Mouse (Mus musculus) gastrocnemius, postnatal 14 days (tissue): ENCODE measurements around the gene Gtse1. TPM values are rescaled to one million over a fixed set of nuclear protein-coding genes. Genes with fewer than 3 reads are reported as not detected.
A peak's percentile ranks its signal among the peaks of the same experiment; 100 is the strongest.
"Not testable (repeated sequence)": the region's sequence is repeated elsewhere in the genome, so short reads cannot be mapped to it uniquely, and the experiment has no call there.

Experiments
- DNase-seq: peaks from one replicate; pipeline ENCODE4 v3.0.0; 2021; ENCODE audit warnings: mixed read lengths
- intact Hi-C: fragments of 180-260 bp; cut with DNase I; formaldehyde crosslinking; loops from one replicate; pipeline ENCODE4 v1.15.1; 2025; ENCODE audit warnings: low total_unique reads
- total RNA-seq, 2 experiments: library from RNA; stranded (reverse); gene quantifications; 2 replicates each; pipeline ENCODE4 v1.2.3; 2021

The Gtse1 gene
- total RNA-seq, 2 experiments from 2014 or later, result 1.0 to 1.4 TPM

GRCm38 (mm10) chr15:85858980-85859489 is 510 bp upstream of the Gtse1 start:
- intact Hi-C loops, result no loop called here
- no peak for DNase-seq

GRCm38 (mm10) chr15:85865913-85866312 is 6.4 kb downstream of the Gtse1 start:
- intact Hi-C loops, result loop anchor here (2.0 to 10.0 kb wide), 2 partner anchors 149 to 271 kb away; no protein-coding TSS in a partner anchor
- not testable (repeated sequence) for DNase-seq

GRCm38 (mm10) chr15:85867696-85868095 is 8.2 kb downstream of the Gtse1 start:
- peak; percentile 61 for DNase-seq
- intact Hi-C loops, result loop anchor here (2.0 to 10.0 kb wide), 2 partner anchors 151 to 273 kb away; no protein-coding TSS in a partner anchor

GRCm38 (mm10) chr15:85877336-85877735 is 17.8 kb downstream of the Gtse1 start:
- no peak for DNase-seq
- intact Hi-C loops, result no loop called here

GRCm38 (mm10) chr15:85878848-85879497 is 19.4 kb downstream of the Gtse1 start, which contains the start of gene Trmu:
Gene Trmu (plus strand): TSS chr15:85879312.
- peak; percentile 91 for DNase-seq
- intact Hi-C loops, result no loop called here

GRCm38 (mm10) chr15:85879498-85879895 is 20.0 kb downstream of the Gtse1 start:
- DNase-seq, result peak; percentile 25
- intact Hi-C loops, result no loop called here

- intact Hi-C loops, result no loop called here
- DNase-seq, result peak; percentile 27
Observed at GRCm38 (mm10) chr15:85885606-85886005, 26.1 kb downstream of the Gtse1 start.

- DNase-seq, result no peak
- intact Hi-C loops, result no loop called here
Observed at GRCm38 (mm10) chr15:85889235-85889634, 29.7 kb downstream of the Gtse1 start.

GRCm38 (mm10) chr15:85891971-85892370 is 32.4 kb downstream of the Gtse1 start:
- DNase-seq, result no peak
- intact Hi-C loops, result no loop called here

GRCm38 (mm10) chr15:85892498-85893118 is 33.1 kb downstream of the Gtse1 start:
- intact Hi-C loops, result no loop called here
- DNase-seq, result no peak

GRCm38 (mm10) chr15:85893871-85894270 is 34.3 kb downstream of the Gtse1 start:
- no peak for DNase-seq
- intact Hi-C loops, result no loop called here

GRCm38 (mm10) chr15:85896284-85896683 is 36.7 kb downstream of the Gtse1 start:
- peak; percentile 70 for DNase-seq

GRCm38 (mm10) chr15:85897113-85897512 is 37.6 kb downstream of the Gtse1 start:
- DNase-seq, result no peak

More at GRCm38 (mm10) chr15:85896284-85896683, 36.7 kb downstream of the Gtse1 start:
- intact Hi-C loops, result loop anchor here (5.0 kb wide), 1 partner anchor 141 kb away; no protein-coding TSS in a partner anchor

GRCm38 (mm10) chr15:85899396-85899795 is 39.9 kb downstream of the Gtse1 start:
- DNase-seq, result no peak
- intact Hi-C loops, result loop anchor here (5.0 kb wide), 1 partner anchor 138 kb away; no protein-coding TSS in a partner anchor

More at GRCm38 (mm10) chr15:85897113-85897512, 37.6 kb downstream of the Gtse1 start:
- intact Hi-C loops, result loop anchor here (5.0 kb wide), 1 partner anchor 140 kb away; no protein-coding TSS in a partner anchor

GRCm38 (mm10) chr15:85900318-85900717 is 40.8 kb downstream of the Gtse1 start:
- intact Hi-C loops, result loop anchor here (5.0 kb wide), 1 partner anchor 232 kb away; no protein-coding TSS in a partner anchor

GRCm38 (mm10) chr15:85900801-85901200 is 41.3 kb downstream of the Gtse1 start:
- intact Hi-C loops, result loop anchor here (5.0 kb wide), 1 partner anchor 232 kb away; no protein-coding TSS in a partner anchor
- no peak for DNase-seq

More at GRCm38 (mm10) chr15:85900318-85900717, 40.8 kb downstream of the Gtse1 start:
- DNase-seq, result no peak

- intact Hi-C loops, result loop anchor here (5.0 kb wide), 1 partner anchor 230 kb away; no protein-coding TSS in a partner anchor
- no peak for DNase-seq
Observed at GRCm38 (mm10) chr15:85902505-85902904, 43.0 kb downstream of the Gtse1 start.

- intact Hi-C loops, result loop anchor here (5.0 kb wide), 1 partner anchor 228 kb away; no protein-coding TSS in a partner anchor
- DNase-seq, result no peak
Observed at GRCm38 (mm10) chr15:85903826-85904225, 44.3 kb downstream of the Gtse1 start.

- no peak for DNase-seq
- intact Hi-C loops, result no loop called here
Observed at GRCm38 (mm10) chr15:85908660-85909491, 49.3 kb downstream of the Gtse1 start.
